Mouse (Mus musculus) embryonic facial prominence, embryonic 11.5 days (tissue): Measurements from ENCODE around the gene Klhl13. TPM values are rescaled to one million over a fixed set of nuclear protein-coding genes. Genes with fewer than 3 reads are reported as not detected.

Experiments used
- ATAC-seq: fragments of 200-750 bp; cut with Nextera tagmentation; replicated peaks from 2 replicates; pipeline ENCODE4 v1.8.0; 2017; ENCODE audit warnings: low read depth; ENCODE audit not compliant: insufficient number of reproducible peaks, low FRiP score, low TSS enrichment
- DNase-seq: peaks from one replicate; pipeline ENCODE4 v3.0.0-alpha.2; 2015; ENCODE audit warnings: low spot score
- H3K27ac ChIP-seq: fragments of 300-500 bp; sonication (generic); replicated peaks from 2 replicates; pipeline ENCODE4 v1.5.1; 2014; ENCODE audit warnings: mild to moderate bottlenecking, low read depth, low read length, control low read depth
- H3K27me3 ChIP-seq: fragments of 300-500 bp; sonication (generic); 2 replicates; pipeline ENCODE4 v1.6.1; 2014; ENCODE audit warnings: mild to moderate bottlenecking, low read length, moderate library complexity, mixed read lengths; ENCODE audit not compliant: control insufficient read depth, insufficient read depth
- H3K36me3 ChIP-seq: fragments of 300-500 bp; sonication (generic); replicated peaks from 2 replicates; pipeline ENCODE4 v1.6.1; 2014; ENCODE audit warnings: low read depth, mild to moderate bottlenecking, low read length, moderate library complexity, mixed read lengths; ENCODE audit not compliant: control insufficient read depth, insufficient read depth
- H3K4me1 ChIP-seq: fragments of 300-500 bp; sonication (generic); 2 replicates; pipeline ENCODE4 v1.6.1; 2014; ENCODE audit warnings: low read length, mixed read lengths; ENCODE audit not compliant: control insufficient read depth, insufficient read depth
- H3K4me2 ChIP-seq: fragments of 300-500 bp; sonication (generic); 2 replicates; pipeline ENCODE4 v1.6.1; 2014; ENCODE audit warnings: low read depth, mild to moderate bottlenecking, control low read depth, low read length, moderate library complexity
- H3K4me3 ChIP-seq: fragments of 300-500 bp; sonication (generic); 2 replicates; pipeline ENCODE4 v1.5.1; 2014; ENCODE audit warnings: low read depth, low read length, control low read depth
- H3K9ac ChIP-seq: fragments of 300-500 bp; sonication (generic); replicated peaks from 2 replicates; pipeline ENCODE4 v1.6.1; 2014; ENCODE audit warnings: mild to moderate bottlenecking, control low read depth, low read length
- H3K9me3 ChIP-seq: fragments of 300-500 bp; sonication (generic); replicated peaks from 2 replicates; pipeline ENCODE4 v1.6.1; 2016; ENCODE audit warnings: mild to moderate bottlenecking, low read length, inconsistent platforms, mixed read lengths; ENCODE audit not compliant: control insufficient read depth
- WGBS: fragments of 180-500 bp; shearing (Covaris S2); extraction: QIAGEN DNeasy Blood & Tissue Kit; methylation state at CpG from one replicate; pipeline ENCODE4 v1.1.7; 2014; 5-methylcytosine and 5-hydroxymethylcytosine counted together
- polyA plus RNA-seq: library from polyadenylated mRNA; unstranded; fragments of >200 nt; fragmentation: Nextera tagmentation; extraction: Ambion mirVana; gene quantifications from 2 replicates; pipeline ENCODE4 v1.2.1, GENCODE M21; 2014

The Klhl13 gene
- 83.4 and 83.9 TPM in 2 replicates for polyA plus RNA-seq

- peak; percentile 67 for DNase-seq
- Histone ChIP-seq H3K4me3 (peak within 1 kb of the TSS; percentile 51), H3K27me3 (no peaks in the 10 kb centered on the region), H3K36me3 (no peaks in the 10 kb centered on the region), H3K9ac (peak within 1 kb of the TSS; percentile 66), H3K27ac (no peak within 1 kb of the TSS), H3K4me2 (peak within 1 kb of the TSS; percentile 33), H3K9me3 (no peaks in the 10 kb centered on the region), H3K4me1 (no peaks in the 10 kb centered on the region)
- 15% methylated on average over 41 of the region's 45 CpGs for WGBS
- peak; percentile 97 for ATAC-seq
Measured at GRCm38 (mm10) chrX:23364514-23365381, at the start of gene Klhl13. Gene Klhl13, minus strand, starts transcription at chrX:23365082.

- WGBS, result 48% methylated on average over 4 of the region's 4 CpGs
- Histone ChIP-seq H3K4me1 (no peaks in the 10 kb centered on the region), H3K27ac (no peak overlapping the region), H3K27me3 (no peaks in the 10 kb centered on the region), H3K9ac (no peak overlapping the region), H3K9me3 (no peaks in the 10 kb centered on the region), H3K4me3 (no peak overlapping the region), H3K36me3 (no peaks in the 10 kb centered on the region), H3K4me2 (no peak overlapping the region)
- ATAC-seq (no peak), DNase-seq (no peak)
Measured at GRCm38 (mm10) chrX:23409296-23410149, 44.6 kb upstream of the Klhl13 start.

DNA sequence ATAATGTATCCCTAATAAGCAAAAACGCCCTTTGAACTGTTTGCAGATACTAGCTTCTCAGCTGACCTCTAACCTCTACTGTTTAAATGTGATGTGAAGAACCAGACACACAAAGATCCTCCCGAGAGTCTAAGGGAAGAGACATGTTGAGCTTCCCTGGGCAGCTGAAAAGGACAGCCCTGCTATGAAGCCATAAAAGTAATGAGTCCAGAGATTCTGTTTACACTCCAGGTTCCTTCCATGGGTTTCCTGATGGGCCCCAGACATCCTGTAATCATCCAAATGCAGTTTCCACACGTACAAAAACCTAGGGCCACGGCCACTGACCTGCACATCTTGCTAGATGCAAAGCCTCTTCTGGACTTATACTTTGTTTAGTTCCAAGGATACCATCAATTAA lies 23.8 kb upstream of the Klhl13 start:
- H3K36me3 ChIP-seq, result no peaks in the 10 kb centered on the region
- H3K9ac ChIP-seq, result no peak overlapping the region
- no peaks in the 10 kb centered on the region for H3K4me1 ChIP-seq
- H3K4me2 ChIP-seq, result no peak overlapping the region
- WGBS, result 69% methylated on average over 4 of the region's 4 CpGs
- no peak overlapping the region for H3K27ac ChIP-seq
- ATAC-seq (no peak), DNase-seq (no peak)
- H3K27me3 ChIP-seq, result no peaks in the 10 kb centered on the region
- H3K9me3 ChIP-seq, result no peaks in the 10 kb centered on the region
- no peak overlapping the region for H3K4me3 ChIP-seq

- Histone ChIP-seq H3K4me1 (no peaks in the 10 kb centered on the region), H3K27ac (no peak overlapping the region), H3K9me3 (no peaks in the 10 kb centered on the region), H3K4me3 (peak overlapping the region; percentile 51; the same call in 1 of the 2 replicates), H3K9ac (no peak overlapping the region), H3K36me3 (no peaks in the 10 kb centered on the region), H3K27me3 (no peaks in the 10 kb centered on the region), H3K4me2 (peak overlapping the region; percentile 16; the same call in 1 of the 2 replicates)
- 54% methylated on average over 6 of the region's 6 CpGs for WGBS
- no peak for DNase-seq
- no peak for ATAC-seq
Measured at GRCm38 (mm10) chrX:23363441-23363840, 1.4 kb downstream of the Klhl13 start.

DNA sequence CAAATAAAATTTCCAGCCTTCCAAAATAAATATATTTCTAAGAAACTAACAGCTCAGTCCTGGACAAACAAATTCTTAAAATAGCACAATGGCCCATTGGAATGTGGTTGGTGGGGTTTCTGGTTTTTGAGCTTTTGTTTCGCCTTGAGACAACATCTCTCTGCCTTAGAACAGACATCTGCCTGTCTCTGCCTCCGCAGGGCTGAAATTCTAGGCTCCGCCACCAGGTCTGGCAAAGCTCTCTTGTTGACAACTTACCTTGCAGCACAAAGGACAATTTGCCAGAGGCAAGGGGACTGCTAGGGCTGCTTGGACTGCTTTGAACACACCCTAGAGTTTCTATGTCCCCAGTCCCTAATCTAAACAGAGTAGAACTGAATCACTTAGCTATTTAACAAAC lies 4.4 kb downstream of the Klhl13 start:
- Histone ChIP-seq H3K9me3 (no peaks in the 10 kb centered on the region), H3K27me3 (no peaks in the 10 kb centered on the region), H3K27ac (no peak overlapping the region), H3K4me2 (no peak overlapping the region), H3K36me3 (no peaks in the 10 kb centered on the region), H3K4me1 (no peaks in the 10 kb centered on the region), H3K9ac (no peak overlapping the region), H3K4me3 (no peak overlapping the region)
- WGBS, result 76% methylated on average over 3 of the region's 3 CpGs
- ATAC-seq (no peak), DNase-seq (no peak)

GRCm38 (mm10) chrX:23350083-23350482 lies 14.8 kb downstream of the Klhl13 start:
- no peak for ATAC-seq
- 74% methylated on average over 1 of the region's 1 CpGs for WGBS
- Histone ChIP-seq H3K4me1 (no peaks in the 10 kb centered on the region), H3K27me3 (no peaks in the 10 kb centered on the region), H3K4me3 (no peak overlapping the region), H3K9me3 (no peaks in the 10 kb centered on the region), H3K9ac (no peak overlapping the region), H3K27ac (no peak overlapping the region), H3K4me2 (no peak overlapping the region), H3K36me3 (no peaks in the 10 kb centered on the region)
- no peak for DNase-seq

DNA sequence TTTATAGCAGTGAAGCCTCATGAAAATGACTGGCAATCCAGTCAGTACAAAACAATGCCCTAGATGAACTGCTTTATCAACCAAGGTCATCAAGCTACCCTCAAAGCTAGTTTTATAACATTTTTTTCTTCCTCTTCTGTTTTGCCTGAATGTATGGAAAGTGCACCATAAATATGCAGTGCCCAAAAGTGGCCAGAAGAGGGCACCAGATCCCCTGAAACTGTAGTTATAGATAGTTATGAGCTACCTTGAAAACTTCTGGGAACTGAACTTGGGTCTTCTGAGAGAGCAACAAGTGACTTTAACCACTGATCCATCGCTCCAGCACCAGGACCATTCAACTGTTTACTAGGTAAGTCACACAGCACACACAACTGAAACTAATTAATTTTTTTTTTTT lies 36.8 kb downstream of the Klhl13 start:
- Histone ChIP-seq H3K27me3 (no peaks in the 10 kb centered on the region), H3K36me3 (no peaks in the 10 kb centered on the region), H3K27ac (no peak overlapping the region), H3K4me1 (no peaks in the 10 kb centered on the region), H3K4me3 (no peak overlapping the region), H3K9me3 (no peaks in the 10 kb centered on the region), H3K9ac (no peak overlapping the region), H3K4me2 (no peak overlapping the region)
- DNase-seq (peak; percentile 27), ATAC-seq (no peak)
- 50% methylated on average over 1 of the region's 1 CpGs for WGBS

GRCm38 (mm10) chrX:23318857-23319256 lies 46.0 kb downstream of the Klhl13 start:
- Histone ChIP-seq H3K9ac (no peak overlapping the region), H3K36me3 (no peaks in the 10 kb centered on the region), H3K4me1 (no peaks in the 10 kb centered on the region), H3K9me3 (no peaks in the 10 kb centered on the region), H3K27ac (no peak overlapping the region), H3K4me3 (no peak overlapping the region), H3K4me2 (no peak overlapping the region), H3K27me3 (no peaks in the 10 kb centered on the region)
- ATAC-seq (no peak), DNase-seq (no peak)
